Mouse (Mus musculus) kidney, postnatal 10 days (tissue): ENCODE measurements around the gene Arfgef3.
A peak's percentile ranks its signal among the peaks of the same experiment; 100 is the strongest.

Experiments used
- DNase-seq: peaks from one replicate; pipeline ENCODE4 v3.0.0; 2021; ENCODE audit warnings: mixed read lengths

Arfgef3 gene

DNA sequence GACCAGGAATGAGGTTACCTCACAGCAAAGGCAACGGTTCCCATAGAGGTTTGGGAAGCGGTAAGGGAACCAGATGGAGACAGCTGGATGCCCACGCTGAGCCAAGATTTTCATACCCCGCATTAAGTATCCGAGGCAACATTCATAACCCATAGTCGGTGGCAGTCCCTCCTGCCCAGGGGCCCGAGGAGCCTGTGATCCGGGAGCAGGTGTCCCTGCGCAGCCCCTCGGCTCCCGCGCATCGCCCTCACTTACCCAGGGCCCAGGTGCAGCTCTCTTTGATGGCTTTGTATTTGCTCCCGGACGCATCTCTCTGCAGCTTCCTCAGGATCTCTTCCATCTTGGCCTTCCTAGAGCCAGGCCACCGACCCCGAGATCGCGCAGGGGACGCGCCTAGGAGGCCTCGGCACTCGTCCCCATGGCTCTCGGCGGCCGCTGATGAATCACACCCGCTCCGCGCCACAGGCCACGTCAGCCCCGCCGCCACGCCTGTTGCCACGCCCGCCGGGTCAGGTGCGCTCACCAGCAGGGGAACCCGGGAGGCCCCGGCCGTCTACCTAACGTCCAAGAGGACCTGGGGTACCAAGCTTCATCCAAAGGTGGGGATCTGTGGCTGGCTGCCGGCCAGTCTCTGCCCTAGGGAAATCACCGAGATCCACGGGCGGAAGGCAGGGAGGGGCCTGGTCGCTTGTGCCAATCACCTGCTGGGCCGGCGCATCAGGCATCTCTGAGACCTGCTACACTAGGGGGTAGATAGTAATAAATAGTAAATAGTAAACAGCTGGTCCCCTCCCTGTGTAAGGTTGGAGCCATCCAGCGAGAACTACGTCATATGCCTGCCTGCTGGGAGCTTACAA lies at the start of gene Arfgef3:
Arfgef3 (minus strand) TSS at position 664 of the 857 bp plus-strand sequence.
- peak; percentile 73 for DNase-seq

DNA sequence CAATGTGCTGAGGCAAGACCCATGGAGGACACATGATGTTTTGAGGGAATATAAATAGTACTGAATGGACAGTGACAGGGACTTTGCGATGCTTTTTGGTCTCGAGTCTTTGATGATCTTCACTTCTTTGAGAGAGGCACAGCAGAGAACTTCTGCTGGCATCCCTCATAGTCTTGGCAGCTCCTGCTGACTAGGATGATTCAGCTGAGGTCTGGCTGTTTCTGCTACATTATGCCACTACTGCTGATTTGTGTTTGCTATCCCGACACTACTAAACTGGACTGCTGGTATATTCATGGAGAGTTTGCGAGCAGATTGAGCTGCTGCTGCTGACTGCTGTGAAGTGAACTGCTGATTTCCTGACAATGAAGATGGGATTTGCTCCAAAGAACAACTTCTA lies 46.3 kb upstream of the Arfgef3 start:
- DNase-seq, result no peak

DNA sequence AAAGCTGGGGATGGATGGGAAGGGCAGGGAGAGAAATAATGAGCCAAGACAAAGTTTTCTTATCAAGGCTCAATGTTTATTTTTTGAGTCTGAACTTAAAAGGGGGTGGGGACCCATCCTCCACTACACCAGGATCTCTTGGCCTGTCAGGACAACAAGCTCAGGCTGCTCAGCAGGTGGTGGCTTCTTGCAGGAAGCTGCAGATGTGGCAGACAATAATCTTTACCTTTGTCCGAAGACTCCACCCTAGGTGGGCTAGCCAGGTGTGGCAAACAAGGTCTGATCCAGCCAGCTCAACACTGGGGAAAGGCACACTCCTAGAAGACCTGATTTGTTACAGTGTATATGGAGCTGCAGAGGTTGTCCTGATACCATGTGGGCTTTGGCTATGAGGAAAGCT lies 44.9 kb upstream of the Arfgef3 start:
- DNase-seq, result no peak

DNA sequence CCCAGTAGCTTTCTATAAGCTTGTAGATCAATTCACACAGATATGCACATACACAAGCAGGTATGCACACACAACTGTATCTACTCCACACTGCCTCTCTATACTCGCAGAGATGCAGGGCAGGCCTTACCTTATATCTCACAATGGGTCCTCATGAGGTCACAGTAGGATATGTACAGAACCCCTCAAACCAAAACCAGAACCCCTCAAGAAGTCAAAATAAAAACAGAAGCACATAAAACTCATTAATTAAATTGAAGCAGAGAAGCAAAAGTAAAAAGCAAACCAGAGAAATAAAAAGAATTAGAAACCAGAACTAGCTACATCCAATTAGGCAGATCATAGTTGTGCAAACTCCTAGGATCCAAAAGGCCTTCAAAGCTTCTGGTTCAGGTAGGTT lies 42.9 kb upstream of the Arfgef3 start, which contains the start of gene Gm4922:
Gm4922 (minus strand) TSS at position 101 of the 400 bp plus-strand sequence.
- DNase-seq, result no peak

DNA sequence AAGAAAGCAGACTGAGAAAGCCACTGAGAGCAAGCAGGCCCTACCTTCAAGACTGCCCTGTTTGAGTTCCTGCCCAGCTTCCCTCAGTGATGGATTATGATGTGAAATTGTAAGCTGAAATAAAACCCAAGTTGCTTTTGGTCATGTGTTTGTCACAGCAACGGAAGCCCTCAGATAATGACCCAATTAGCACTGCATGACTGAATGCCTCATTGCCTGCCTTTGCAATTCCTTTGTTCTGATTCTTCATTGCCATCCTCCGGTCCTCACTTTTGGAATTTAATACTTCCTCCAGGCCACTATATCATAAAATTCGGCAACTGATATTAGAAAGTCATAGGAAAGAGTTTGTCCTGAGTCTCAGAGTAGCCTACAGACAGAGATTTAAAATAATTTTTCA lies 33.8 kb upstream of the Arfgef3 start:
- DNase-seq, result no peak

DNA sequence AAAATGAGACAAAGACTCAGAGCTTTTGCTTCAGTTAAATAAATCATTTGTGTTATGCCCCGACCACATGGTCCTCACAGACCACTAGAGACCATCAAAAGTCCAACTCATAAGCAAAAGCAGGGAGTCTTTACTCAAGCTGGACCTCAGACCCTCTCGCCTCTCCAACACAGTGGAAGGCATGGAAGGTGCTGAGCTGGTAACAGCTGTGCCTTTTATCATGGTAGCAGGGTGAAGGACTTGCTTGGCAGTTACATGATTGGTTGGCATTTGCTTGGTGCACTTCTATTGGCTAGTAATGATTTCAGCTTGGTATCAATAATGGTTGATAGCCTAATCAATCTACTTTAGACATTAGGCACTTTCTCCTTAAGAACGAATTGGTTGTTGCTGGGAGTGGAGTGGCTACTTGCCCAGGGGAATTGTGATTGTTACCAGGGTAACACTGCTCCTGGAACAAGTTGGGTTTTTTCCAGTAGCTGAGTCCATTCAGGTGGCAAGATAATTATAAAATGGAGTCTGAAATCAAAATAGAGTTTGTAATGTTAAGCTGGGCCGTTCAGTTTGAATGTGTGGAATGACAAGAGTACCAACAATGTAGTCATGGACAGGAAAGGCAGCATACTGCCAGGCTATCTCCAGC lies 28.9 kb upstream of the Arfgef3 start:
- no peak for DNase-seq

DNA sequence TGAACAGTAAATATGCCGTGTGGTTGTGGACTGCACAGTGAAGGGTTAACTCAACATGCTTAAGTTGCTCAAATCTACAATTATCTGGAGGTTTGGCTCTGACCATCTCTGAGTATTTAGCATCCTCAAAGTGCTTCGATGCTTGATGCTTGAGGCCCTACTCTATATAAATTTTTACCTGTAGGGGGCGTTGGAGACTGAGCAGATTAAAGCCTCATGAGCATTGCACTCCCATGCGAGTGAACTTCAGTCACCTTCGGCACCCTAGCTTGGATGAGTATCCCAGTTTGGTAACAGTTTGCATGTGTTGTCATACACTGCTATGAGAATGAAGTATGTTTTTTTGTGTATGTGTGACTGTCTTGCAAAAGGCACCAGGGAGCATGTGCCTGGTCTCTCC lies 26.2 kb upstream of the Arfgef3 start:
- DNase-seq, result no peak

DNA sequence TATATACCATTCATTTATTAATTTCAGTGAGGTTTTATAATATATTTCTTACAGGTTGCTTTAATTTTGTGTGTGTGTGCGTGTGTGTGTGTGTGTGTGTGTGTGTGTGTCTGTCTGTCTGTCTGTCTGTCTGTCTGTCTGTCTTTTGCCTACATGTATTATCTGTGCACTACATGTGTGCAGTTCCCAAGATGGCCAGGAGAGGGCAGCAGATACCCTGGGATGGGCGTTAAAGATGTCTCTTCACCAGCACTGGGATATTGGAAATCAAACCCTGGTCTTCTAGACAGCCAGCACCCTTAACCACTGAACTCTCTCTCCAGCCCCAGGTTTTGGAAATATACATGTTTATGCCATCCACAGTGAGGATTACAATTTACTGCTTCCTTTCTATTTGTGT lies 16.5 kb upstream of the Arfgef3 start:
- DNase-seq, result peak; percentile 75

DNA sequence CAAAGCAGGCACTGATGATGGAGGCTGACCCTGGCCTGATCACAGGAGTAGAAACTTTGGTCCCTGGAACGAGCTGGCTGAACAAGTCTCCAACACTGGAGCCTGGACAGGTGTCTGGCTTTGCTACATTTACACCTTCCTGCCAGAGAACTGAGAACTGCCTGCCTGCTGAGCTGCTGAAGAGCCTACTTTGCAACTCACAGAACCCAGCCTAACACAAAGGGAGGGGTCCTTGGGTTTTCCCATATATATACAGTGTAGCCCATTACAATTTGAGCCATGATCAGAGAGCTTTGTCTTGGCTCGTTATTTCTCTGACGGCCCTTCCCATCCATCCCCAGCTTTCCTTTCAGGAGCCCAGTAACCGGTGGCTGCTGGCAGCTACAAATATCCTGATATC lies 6.3 kb upstream of the Arfgef3 start:
- no peak for DNase-seq

DNA sequence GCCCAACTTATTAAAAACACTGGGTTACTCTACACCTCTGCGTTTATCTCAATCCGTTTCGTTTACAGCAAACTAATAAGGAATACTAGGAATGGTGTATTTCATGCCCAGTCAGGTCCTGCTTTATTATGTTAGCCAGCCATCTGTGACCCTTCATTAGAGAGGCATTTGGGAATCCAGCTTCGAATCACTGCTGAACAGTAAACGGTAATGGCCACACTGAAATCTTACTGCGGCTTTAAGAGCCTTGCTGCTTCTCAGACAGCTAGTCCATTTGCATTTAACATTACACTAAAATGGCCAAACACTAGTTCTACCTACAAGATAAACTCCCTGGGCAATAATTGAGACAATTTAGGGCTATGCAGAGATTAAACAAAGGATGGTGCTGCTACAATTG lies 1.7 kb downstream of the Arfgef3 start:
- DNase-seq, result no peak

DNA sequence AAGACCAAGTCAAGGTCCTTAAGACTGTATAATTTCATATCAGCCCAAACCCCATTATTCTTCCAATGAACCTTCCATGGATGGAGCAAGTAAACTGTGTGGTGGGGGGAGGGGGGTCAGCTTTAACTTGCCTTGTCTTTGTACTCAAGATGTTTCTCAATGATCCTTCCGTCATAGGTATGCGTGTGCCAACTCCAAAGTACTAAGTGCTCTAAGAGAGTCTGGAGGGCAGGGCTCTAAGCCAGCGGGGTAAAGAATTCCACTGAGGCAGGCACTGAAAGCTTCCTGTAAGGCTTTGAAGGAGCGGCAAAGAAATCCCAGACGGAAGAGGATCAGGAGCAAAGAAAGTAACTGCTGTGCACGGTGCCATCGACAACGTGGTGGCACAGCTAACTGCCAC lies 2.7 kb downstream of the Arfgef3 start:
- DNase-seq, result no peak

DNA sequence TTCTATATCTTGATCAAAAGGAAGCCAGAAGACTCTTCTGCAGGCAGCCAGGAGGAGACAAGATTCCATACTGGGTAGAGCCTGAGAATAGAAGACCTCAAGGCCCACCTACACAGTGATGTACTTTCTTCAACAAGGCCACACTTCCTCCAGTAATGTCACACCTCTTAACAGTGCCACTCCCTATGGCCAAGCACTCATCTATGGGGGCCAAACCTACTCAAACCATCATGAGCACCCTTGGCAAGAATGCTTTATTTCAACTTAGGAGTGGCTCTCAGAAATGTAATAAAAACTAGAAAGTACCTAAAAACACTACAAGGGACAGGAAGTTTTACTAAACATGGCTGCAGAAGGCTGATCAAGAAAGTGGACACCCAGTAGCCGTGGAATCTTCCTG lies 15.2 kb downstream of the Arfgef3 start:
- DNase-seq, result no peak

DNA sequence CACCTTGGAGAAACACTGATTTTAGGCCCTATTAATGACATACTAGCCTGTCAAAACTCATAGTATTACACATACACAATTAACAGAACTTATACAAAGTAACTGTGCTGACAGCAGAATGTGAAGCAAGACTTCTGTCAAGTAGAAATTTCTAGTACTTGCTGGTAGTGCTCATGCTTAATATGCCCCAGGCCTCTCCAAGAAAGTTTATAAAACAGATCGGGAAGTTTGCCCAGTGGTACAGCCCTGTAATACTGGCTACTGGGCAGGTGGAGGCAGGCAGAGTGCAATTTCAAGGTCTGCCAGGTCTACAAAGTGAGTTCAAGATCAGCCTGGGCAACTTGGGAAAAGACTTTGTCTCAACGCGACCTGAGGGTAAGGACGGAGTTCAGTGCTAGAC lies 32.3 kb downstream of the Arfgef3 start:
- no peak for DNase-seq

DNA sequence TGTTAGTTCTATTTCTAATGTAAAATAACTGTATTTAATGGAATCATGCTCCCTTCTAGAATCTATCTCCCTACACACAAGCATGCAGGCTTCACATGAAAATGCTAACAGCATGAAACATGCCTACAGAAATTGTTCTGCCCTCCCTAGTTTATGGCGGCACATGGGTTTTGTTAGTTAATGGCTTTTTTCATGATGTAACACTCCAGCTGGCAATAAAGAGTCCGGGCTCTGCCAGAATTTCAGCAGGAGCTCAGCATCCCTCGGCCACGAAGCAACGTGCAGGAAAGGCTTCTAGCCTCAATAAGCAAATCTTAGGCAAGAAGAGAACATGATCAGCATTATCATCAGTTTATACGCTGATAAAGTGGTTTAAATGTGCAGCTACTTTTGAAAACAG lies 32.8 kb downstream of the Arfgef3 start:
- no peak for DNase-seq

DNA sequence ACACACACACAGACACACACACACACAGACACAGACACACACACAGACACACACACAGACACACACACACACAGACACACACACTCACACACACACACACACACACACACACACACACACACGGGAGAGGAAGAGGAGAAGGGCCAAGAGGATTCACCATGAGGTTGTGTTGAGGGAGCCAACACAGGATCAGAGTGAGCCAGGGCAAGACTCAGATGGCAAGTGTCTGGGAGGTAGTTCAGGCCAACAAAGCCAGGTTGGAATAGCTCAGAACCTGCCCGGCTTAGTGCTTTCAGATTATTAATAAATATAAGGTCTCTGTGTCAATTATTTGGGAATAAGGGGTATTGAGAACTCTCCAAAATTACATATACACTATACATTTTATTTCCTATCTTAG lies 33.9 kb downstream of the Arfgef3 start:
- DNase-seq, result no peak

DNA sequence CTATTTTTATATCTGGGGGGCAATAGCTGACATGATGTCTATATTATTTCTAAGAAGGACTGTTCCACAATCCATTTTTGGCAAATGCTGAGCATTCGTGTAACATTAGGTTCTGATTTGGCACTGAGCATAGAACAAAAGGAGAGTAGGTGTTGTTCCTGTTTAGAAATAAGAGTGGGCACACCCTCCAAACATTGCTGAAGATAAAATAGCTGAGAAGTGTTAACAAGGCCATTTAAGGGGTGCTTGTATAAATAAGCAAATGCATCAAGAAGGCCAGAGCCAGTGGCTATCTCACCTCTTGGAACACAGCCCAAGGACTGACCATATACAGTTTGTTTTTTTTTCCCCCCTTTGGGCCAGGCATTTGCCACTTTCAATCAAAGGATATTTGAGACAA lies 35.1 kb downstream of the Arfgef3 start:
- DNase-seq, result no peak

DNA sequence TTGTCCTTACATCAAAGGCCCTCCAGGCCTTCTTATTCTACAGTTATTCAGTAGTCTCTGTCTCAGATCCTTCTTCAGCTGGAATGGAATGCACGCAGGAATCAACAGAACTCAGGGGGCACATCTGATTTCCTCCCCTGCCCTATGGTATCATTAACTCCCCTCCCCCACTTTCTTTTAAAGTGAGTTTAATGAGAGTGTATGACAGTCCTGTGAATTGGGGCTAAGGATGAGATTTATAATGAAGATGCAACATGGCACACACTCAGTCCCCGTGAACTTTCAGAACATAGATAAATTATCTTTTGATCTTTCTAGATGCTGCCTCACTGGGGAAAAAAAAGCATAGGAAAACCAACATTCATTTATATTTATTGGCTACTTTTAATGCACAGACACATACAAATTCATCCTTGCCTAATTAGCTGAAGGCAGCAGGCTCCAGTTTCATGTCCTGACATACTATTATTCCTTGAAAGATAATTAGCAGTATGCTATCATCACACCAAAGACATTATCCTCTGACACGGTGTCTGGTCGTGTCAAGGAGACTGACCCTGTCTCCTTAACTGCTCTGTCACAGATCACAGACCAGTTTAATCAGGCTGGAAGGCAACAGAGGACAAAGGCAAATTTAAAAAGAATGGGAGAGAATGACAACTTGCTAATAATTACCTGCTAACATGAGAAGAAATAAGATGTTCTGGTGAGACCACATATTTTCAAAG lies 39.2 kb downstream of the Arfgef3 start:
- DNase-seq, result no peak

DNA sequence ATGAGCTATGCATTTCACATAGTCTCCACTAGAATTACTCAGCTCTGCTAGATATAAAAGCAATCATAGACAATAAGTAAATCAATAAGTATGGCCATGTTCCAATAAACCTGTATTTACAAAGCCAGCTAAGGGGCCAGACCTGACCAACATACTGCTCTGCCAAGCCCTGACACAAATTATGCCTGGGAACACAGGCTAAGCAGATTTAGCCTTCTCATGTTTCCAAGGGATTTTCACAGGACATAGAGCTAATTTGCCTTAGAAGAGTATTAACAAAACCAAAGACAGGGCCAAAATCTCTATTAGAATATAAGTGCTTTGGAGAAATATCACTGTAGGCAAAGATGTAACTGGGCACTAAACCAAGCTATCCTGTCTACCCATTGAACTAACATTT lies 42.2 kb downstream of the Arfgef3 start:
- DNase-seq, result no peak

DNA sequence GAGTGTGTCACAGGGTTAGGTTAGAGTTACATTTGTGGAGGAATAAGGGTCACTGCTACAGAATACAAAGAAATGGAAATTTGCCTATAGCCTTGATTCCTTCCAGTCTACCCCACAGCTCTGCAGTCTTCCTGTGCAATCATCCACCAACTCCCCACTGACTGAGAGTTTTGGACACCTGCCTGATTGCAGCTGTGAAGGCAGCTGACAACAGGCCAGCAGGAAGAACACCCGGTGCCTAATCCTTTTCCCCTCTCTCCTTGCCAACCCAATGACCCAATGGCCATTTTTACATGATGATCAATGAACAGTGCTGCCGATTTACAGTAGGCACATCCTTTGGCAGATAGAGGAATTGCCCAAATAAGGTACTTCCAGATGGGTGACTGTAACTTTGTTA lies 43.6 kb downstream of the Arfgef3 start:
- DNase-seq, result peak; percentile 25

DNA sequence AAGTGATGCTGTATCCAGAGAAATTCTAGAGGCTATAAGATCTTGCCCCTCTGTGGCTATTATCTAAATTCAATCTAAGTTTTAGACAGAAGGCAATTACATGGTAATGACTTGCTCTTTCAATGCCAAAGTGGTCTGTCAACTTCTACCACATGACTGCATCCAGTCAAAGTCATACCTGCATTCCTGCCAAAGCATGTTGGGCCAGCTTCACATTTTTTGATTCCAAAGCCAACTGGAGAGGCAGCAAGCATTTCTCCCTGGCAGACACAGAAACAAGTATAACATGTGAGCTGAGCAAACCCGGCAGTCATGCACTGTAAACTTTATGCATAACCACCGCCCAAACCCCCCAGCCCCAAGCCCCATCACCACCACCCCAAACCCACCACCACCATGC lies 44.6 kb downstream of the Arfgef3 start:
- DNase-seq, result no peak

DNA sequence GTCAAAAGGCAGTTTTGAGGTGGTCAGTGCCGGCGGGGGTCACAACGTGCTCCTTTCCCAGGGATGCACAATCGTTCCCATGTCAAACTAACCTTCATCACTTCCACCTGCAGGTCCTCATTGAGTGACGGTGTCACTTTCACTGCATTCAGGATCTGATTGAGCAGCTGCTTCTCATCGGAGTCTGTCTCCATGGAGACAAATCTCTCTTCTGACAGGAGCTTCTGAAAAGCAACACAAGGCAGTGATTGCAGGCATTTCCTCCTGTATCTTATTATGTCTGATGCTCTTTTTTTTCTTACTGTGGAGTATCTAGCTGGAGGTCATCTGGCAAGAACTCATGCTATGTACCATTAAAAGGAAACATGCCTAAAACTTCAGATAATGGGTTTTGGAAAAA lies 47.3 kb downstream of the Arfgef3 start:
- DNase-seq, result no peak

DNA sequence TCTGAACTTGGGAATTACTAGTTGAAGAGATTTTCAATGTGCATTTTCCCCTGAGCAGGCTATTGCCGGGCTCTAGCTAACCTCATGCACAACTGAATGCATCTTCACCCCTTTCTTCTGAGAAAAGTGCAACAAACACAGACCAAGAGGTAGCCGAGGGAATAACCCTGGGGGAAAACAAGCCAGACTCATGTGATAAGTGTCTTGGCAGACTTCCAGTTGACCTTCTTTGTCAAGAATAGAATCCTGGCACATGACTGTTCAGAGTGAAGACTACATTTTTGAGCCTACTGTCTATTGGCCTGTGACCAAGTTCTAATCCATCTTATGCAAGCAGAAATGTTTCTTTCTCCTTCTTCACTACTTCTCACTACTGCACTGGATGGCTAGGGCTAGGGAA lies 55.5 kb downstream of the Arfgef3 start:
- peak; percentile 36 for DNase-seq

DNA sequence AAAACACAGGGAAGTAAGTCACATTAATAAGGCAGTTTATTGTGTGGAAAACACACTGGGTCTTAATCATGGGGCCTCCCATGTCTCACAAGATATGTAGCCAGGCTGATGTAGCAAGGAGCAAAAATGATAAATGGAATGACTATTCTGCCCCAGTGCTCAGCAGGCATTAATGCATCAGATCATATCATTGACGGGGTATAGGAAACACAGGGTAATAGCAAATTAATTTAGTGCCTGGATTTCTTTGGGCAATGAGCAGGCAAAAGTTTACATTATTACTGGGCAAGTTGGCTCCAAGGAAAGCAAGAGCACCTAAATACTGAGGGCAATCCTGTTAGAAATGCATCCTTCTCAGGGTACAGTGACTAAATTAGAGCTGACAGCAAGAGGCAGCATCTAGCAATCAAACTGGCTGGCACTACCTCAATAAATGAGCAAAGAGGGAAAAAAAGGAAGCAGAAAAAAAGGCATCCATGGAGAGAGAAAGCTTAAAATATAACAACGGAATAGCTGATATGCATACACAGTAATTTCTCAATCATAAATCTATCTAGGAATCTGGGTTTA lies 62.3 kb downstream of the Arfgef3 start:
- no peak for DNase-seq
